Mouse (Mus musculus): ENCODE measurements around the gene P2ry12.

DNA sequence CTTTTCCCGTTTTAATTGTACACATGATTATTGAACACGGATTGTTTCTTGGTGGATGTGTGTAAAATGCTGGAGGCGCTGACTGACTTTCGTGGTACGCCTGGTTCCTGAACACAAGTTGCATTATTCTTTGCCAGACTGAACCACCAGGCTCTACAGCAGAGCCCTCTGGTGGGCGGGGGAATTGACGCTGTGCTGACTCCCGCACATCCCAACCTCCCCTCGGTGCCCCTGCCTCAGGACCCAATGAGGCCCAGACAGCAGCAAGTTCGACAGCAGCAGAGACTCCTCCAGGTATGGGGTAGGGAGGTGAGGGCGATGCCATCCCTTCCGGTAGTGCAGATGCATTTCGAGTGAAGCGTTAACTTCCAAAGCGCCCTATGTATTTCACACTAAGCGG is 35.0 kb upstream of the P2ry12 start:
- TF ChIP-seq CTCF (IDR thresholded peaks at IDR 0.05; ENCODE audit: low read depth) (no peak), EP300 (IDR thresholded peaks at IDR 0.05; ENCODE audit: low read depth) (no peak)

Data from liver, embryonic 14.5 days (tissue).